Mouse (Mus musculus): ENCODE data around the gene Otulinl.

Gene Otulinl

GRCm38 (mm10) chr15:27612533-27613221 lies 68.7 kb downstream of the Otulinl start:
- peak; percentile 58 for DNase-seq

GRCm38 (mm10) chr15:27609554-27609953 lies 71.8 kb downstream of the Otulinl start:
- no peak for DNase-seq

GRCm38 (mm10) chr15:27605252-27605651 lies 76.1 kb downstream of the Otulinl start:
- DNase-seq = no peak
